ENCODE assay signal across 9 mouse cellular contexts in genomic region chr9:116366193-116366592, GRCm38 (mm10).
DNase-seq lines count a peak whose midpoint lies in the region; ATAC-seq and TF ChIP-seq lines count a peak whose summit lies in the region.
"Had no signal": no experiment of that assay in that cellular context is flagged by ENCODE, and none has a peak within 500 bp of the region (broad histone marks: within the 10 kb centered on the region; RNA-seq: fewer than 3 reads in every experiment).

No protein-coding gene starts in this region.

- peak; percentile 14 for DNase-seq in gastrocnemius, postnatal 14 days
- no peak for DNase-seq in gastrocnemius, adult 8-10 months (ENCODE audit: low spot score in 2 of 2)
- peak; percentile 75 to 85 for DNase-seq in CD8-positive naive resting alpha-beta T cell, adult 2 months (ENCODE audit: low read depth in 2 of 2, low spot score in 2 of 2)
- DNase-seq in liver, postnatal 0 days = peak; percentile 54
- DNase-seq in spleen, adult 18-20 months = peak; percentile 63 to 71
- DNase-seq in hindbrain, embryonic 14.5 days (ENCODE audit: low spot score) = no peak
- no peak for DNase-seq in layer of hippocampus, adult 2 months (ENCODE audit: low spot score in 2 of 2)

- peaks cover 6% of the 10 kb centered on the region for H3K4me1 ChIP-seq in liver, postnatal 0 days (ENCODE audit: insufficient read depth)
- H3K4me1 ChIP-seq in hindbrain, embryonic 14.5 days (replicated peaks; ENCODE audit: control insufficient read depth, insufficient read depth, low read length) = no peaks in the 10 kb centered on the region
- H3K4me1 ChIP-seq in forebrain, embryonic 15.5 days = no peaks in the 10 kb centered on the region

- no peak overlapping the region for H3K4me3 ChIP-seq in liver, postnatal 0 days (ENCODE audit: low read depth, low read length)
- no peak overlapping the region for H3K4me3 ChIP-seq in hindbrain, embryonic 14.5 days (replicated peaks; ENCODE audit: low read length)
- H3K4me3 ChIP-seq in forebrain, embryonic 15.5 days = no peak overlapping the region
- H3K4me3 ChIP-seq in layer of hippocampus, adult 2 months = no peak overlapping the region

- TF ChIP-seq CTCF in liver, postnatal 0 days (IDR thresholded peaks at IDR 0.05; ENCODE audit: low read depth) = no peak
- TF ChIP-seq CTCF in layer of hippocampus, adult 2 months (conservative IDR thresholded peaks at IDR 0.05) = no peak

- peak overlapping the region; percentile 71 for H3K27ac ChIP-seq in liver, postnatal 0 days (ENCODE audit: low read depth)
- H3K27ac ChIP-seq in hindbrain, embryonic 14.5 days = no peak overlapping the region
- no peak overlapping the region for H3K27ac ChIP-seq in forebrain, embryonic 15.5 days (replicated peaks)
- no peak overlapping the region for H3K27ac ChIP-seq in layer of hippocampus, adult 2 months
- H3K27ac ChIP-seq: liver, embryonic 14.5 days had no signal

- peak overlapping the region; percentile 38 for H3K4me2 ChIP-seq in liver, postnatal 0 days (ENCODE audit: low read depth, low read length)
- H3K4me2 ChIP-seq in hindbrain, embryonic 14.5 days (replicated peaks) = no peak overlapping the region
- no peak overlapping the region for H3K4me2 ChIP-seq in forebrain, embryonic 15.5 days (replicated peaks)

- TF ChIP-seq EP300 in liver, postnatal 0 days (IDR thresholded peaks at IDR 0.05; ENCODE audit: low read depth) = peak; percentile 65

- peak; percentile 70 for ATAC-seq in liver, postnatal 0 days
- no peak for ATAC-seq in hindbrain, embryonic 14.5 days (ENCODE audit: low FRiP score)
- ATAC-seq in forebrain, embryonic 15.5 days (replicated peaks) = no peak

- no peaks in the 10 kb centered on the region for H3K9me3 ChIP-seq in liver, postnatal 0 days (ENCODE audit: low read length)
- H3K9me3 ChIP-seq in hindbrain, embryonic 14.5 days (ENCODE audit: control insufficient read depth, low read length) = no peaks in the 10 kb centered on the region
- no peaks in the 10 kb centered on the region for H3K9me3 ChIP-seq in forebrain, embryonic 15.5 days

- no peaks in the 10 kb centered on the region for H3K36me3 ChIP-seq in liver, postnatal 0 days (replicated peaks; ENCODE audit: insufficient read depth, low read length)
- no peaks in the 10 kb centered on the region for H3K36me3 ChIP-seq in hindbrain, embryonic 14.5 days (replicated peaks; ENCODE audit: control insufficient read depth, insufficient read depth)
- H3K36me3 ChIP-seq in forebrain, embryonic 15.5 days = no peaks in the 10 kb centered on the region

- no peak overlapping the region for H3K9ac ChIP-seq in liver, postnatal 0 days (replicated peaks)
- H3K9ac ChIP-seq in hindbrain, embryonic 14.5 days = no peak overlapping the region
- no peak overlapping the region for H3K9ac ChIP-seq in forebrain, embryonic 15.5 days (replicated peaks)
- H3K9ac ChIP-seq: liver, embryonic 14.5 days had no signal

- WGBS in liver, postnatal 0 days (ENCODE audit: insufficient replicate concordance) = 31% methylated on average over 9 of the region's 9 CpGs
- 91% methylated on average over 9 of the region's 9 CpGs for WGBS in hindbrain, embryonic 14.5 days
- 88% methylated on average over 9 of the region's 9 CpGs for WGBS in forebrain, embryonic 15.5 days

- H3K27me3 ChIP-seq in liver, postnatal 0 days (ENCODE audit: insufficient read depth, low read length) = no peaks in the 10 kb centered on the region
- no peaks in the 10 kb centered on the region for H3K27me3 ChIP-seq in hindbrain, embryonic 14.5 days (ENCODE audit: control insufficient read depth, insufficient read depth, low read length)
- no peaks in the 10 kb centered on the region for H3K27me3 ChIP-seq in forebrain, embryonic 15.5 days

- intact Hi-C loops in gastrocnemius, postnatal 14 days (cut with DNase I; ENCODE audit: low total_unique reads) = no loop called here

Comparison
In these comparisons a context has a peak if more than half of its experiments do, and no peak if none do; other contexts are left out.
1. DNase-seq: peak in gastrocnemius, postnatal 14 days (single experiment), CD8-positive naive resting alpha-beta T cell, adult 2 months (2 of 2), liver, postnatal 0 days (single experiment) and spleen, adult 18-20 months (2 of 2); none in gastrocnemius, adult 8-10 months (0 of 2), hindbrain, embryonic 14.5 days (single experiment) and layer of hippocampus, adult 2 months (0 of 2).